Comparison of ENCODE assay signal across 27 mouse cellular contexts in the genomic region with DNA sequence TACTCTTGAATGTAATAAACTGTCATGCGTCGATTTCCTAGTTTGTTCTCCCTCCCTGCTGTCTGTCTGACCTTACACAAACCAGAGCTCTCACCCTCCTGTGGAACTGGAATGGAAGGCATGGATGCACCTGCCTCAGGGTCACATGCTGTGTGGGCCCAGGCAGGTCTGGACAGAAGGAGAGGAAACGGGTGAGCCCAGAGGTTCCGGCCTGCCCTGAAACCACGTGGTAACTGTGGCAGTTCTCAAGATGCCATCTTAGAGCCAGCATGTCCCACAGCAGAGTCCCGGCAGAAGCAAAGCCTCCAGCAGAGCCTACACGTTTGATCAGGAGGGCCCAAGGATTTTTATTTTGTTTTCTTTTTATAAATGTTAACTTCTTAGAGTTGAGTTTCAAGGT. TPM values are rescaled to one million over a fixed set of nuclear protein-coding genes. Genes with fewer than 3 reads are reported as not detected.
DNase-seq lines count a peak whose midpoint lies in the region; ATAC-seq and TF ChIP-seq lines count a peak whose summit lies in the region.
"Had no signal": no experiment of that assay in that cellular context is flagged by ENCODE, and none has a peak within 500 bp of the region (broad histone marks: within the 10 kb centered on the region; RNA-seq: fewer than 3 reads in every experiment).

No protein-coding gene starts in this region.

- no peak overlapping the region for H3K27ac ChIP-seq in CH12.LX (ENCODE audit: insufficient read depth, low read depth)
- H3K27ac ChIP-seq: embryonic facial prominence, embryonic 13.5 days; embryonic facial prominence, embryonic 15.5 days; forebrain, embryonic 10.5 days; forebrain, embryonic 12.5 days had no signal

- H3K79me2 ChIP-seq in CH12.LX (replicated peaks; ENCODE audit: control insufficient read depth, extremely low read depth, insufficient read depth, poor library complexity, severe bottlenecking), result no peaks in the 10 kb centered on the region

- H3K27me3 ChIP-seq in CH12.LX (replicated peaks), result no peaks in the 10 kb centered on the region

- peak; percentile 29 for ATAC-seq in granulocyte monocyte progenitor cell, adult 5-6 weeks (replicated peaks; ENCODE audit: poor library complexity, severe bottlenecking)
- ATAC-seq in megakaryocyte progenitor cell, adult 5-6 weeks (replicated peaks; ENCODE audit: poor library complexity), result peak; percentile 33
- ATAC-seq: CD4-positive, CD25-positive, alpha-beta regulatory T cell, adult 4 months; forebrain, embryonic 14.5 days; forebrain, embryonic 16.5 days had no signal

- H3K4me1 ChIP-seq in CH12.LX (ENCODE audit: control insufficient read depth in 1 of 2, insufficient read depth in 2 of 2), result peaks cover 19 to 46% of the 10 kb centered on the region in 2 experiments

- no peaks in the 10 kb centered on the region for H3K9me3 ChIP-seq in CH12.LX (replicated peaks; ENCODE audit: low read length)
- H3K9me3 ChIP-seq: embryonic facial prominence, embryonic 13.5 days; embryonic facial prominence, embryonic 15.5 days; forebrain, embryonic 10.5 days; forebrain, embryonic 12.5 days had no signal

- no peak overlapping the region for H3K4me3 ChIP-seq in CH12.LX (replicated peaks in 1 of 3; ENCODE audit: low read depth in 2 of 3, low read length in 2 of 3, poor library complexity in 1 of 3)
- H3K4me3 ChIP-seq: embryonic facial prominence, embryonic 13.5 days; embryonic facial prominence, embryonic 15.5 days; erythroblast, embryonic 14.5 days; forebrain, embryonic 10.5 days; forebrain, embryonic 12.5 days had no signal

- DNase-seq in urinary bladder, postnatal 14 days (ENCODE audit: low spot score), result peak; percentile 31
- no peak for DNase-seq in urinary bladder, postnatal 36 days (ENCODE audit: low spot score in 2 of 2)
- DNase-seq in CH12.LX (ENCODE audit: extremely low read depth), result no peak
- no peak for DNase-seq in thymus, postnatal 10 days (ENCODE audit: low spot score in 2 of 2)
- DNase-seq in adipocyte (ENCODE audit: low spot score), result no peak
- DNase-seq in right cerebral cortex, postnatal 4 days, result no peak
- DNase-seq: adrenal gland, adult 8-10 months; adrenal gland, postnatal 14 days; adrenal gland, postnatal 36 days; B cell, adult 2 months; cerebellum, adult 11-12 months; cerebellum, adult 2 months; cerebellum, adult 9-10 months; cerebellum, postnatal 10 days; cerebellum, postnatal 25 days; embryo, embryonic 11 days had no signal

- H3K4me2 ChIP-seq in CH12.LX (ENCODE audit: insufficient read depth, low read depth, poor library complexity, severe bottlenecking), result no peak overlapping the region
- H3K4me2 ChIP-seq: embryonic facial prominence, embryonic 13.5 days; embryonic facial prominence, embryonic 15.5 days; forebrain, embryonic 12.5 days had no signal

- no peak overlapping the region for H3K9ac ChIP-seq in CH12.LX (ENCODE audit: insufficient read depth, low read depth)
- H3K9ac ChIP-seq: embryonic facial prominence, embryonic 13.5 days; embryonic facial prominence, embryonic 15.5 days; forebrain, embryonic 12.5 days had no signal

- in situ Hi-C loops in CH12.LX (cut with MboI; ENCODE audit: low pct_ligation_motif_present, low pct_unique_long_range_greater_than_20kb, low sequenced_read_pairs), result no loop called here

- TF ChIP-seq EP300 in CH12.LX (IDR thresholded peaks at IDR 0.05; ENCODE audit: low read length), result no peak

- no peak for TF ChIP-seq POLR2A in CH12.LX (IDR thresholded peaks at IDR 0.05; ENCODE audit: low read depth, low read length)

- TF ChIP-seq RAD21 in CH12.LX (IDR thresholded peaks at IDR 0.05; ENCODE audit: low read depth, low read length), result no peak

- dilution Hi-C loops in CH12.LX (cut with MboI; ENCODE audit: extremely low pct_ligation_motif_present, extremely low pct_unique_long_range_greater_than_20kb, low sequenced_read_pairs), result no loop called here

- H3K36me3 ChIP-seq in CH12.LX (replicated peaks in 1 of 2; ENCODE audit: control insufficient read depth in 1 of 2, insufficient read depth in 1 of 2, low read length in 1 of 2), result peaks cover 36 to 58% of the 10 kb centered on the region in 2 experiments

- no peak for TF ChIP-seq CTCF in CH12.LX (conservative IDR thresholded peaks at IDR 0.05 in 1 of 2, IDR thresholded peaks at IDR 0.05 in 1 of 2; ENCODE audit: low read depth in 2 of 2, low read length in 2 of 2)

TF ChIP-seq in CH12.LX, 34 proteins besides CTCF, POLR2A, EP300 and RAD21:
- TF ChIP-seq MAX (IDR thresholded peaks at IDR 0.05; ENCODE audit: low read length) (0 out of 2 replicates have a peak, but pooled peaks have one; percentile 19), SIN3A (IDR thresholded peaks at IDR 0.05; ENCODE audit: low read length) (no peak)

RNA-seq across cellular contexts. Expression of a gene that starts 4.3 kb away (rescaled TPM):
- total RNA-seq in CH12.LX (2012; rRNA removed), result 7.1 and 14.4 TPM in 2 replicates
- 2.5 and 3.2 TPM in 2 replicates for total RNA-seq in CH12.LX (2014; rRNA removed)
- polyA plus RNA-seq in CH12.LX (2012; ENCODE audit: insufficient read length, low read depth), result 6.4 and 7.6 TPM in 2 replicates
- 0.79 and 0.80 TPM in 2 replicates for total RNA-seq in granulocyte monocyte progenitor cell, adult 5-6 weeks (2014; fragmentation: Nextera tagmentation)
- 1.1 and 2.4 TPM in 2 replicates for total RNA-seq in granulocyte monocyte progenitor cell, adult 5-6 weeks (2017)
- total RNA-seq in megakaryocyte progenitor cell, adult 5-6 weeks (2015), result 0.91 and 0.93 TPM in 2 replicates
- total RNA-seq in megakaryocyte progenitor cell, adult 5-6 weeks (2017), result 0.54 and 0.88 TPM in 2 replicates
- total RNA-seq: MEL had no signal
- polyA plus RNA-seq: erythroblast, embryonic 14.5 days had no signal
